Mouse (Mus musculus): Measurements from ENCODE around the gene Tmem50b. TPM values are rescaled to one million over a fixed set of nuclear protein-coding genes. Genes with fewer than 3 reads are reported as not detected.
"Not testable (repeated sequence)": the region's sequence is repeated elsewhere in the genome, so short reads cannot be mapped to it uniquely, and the experiment has no call there.

The Tmem50b gene
- 39.8 and 41.6 TPM in 2 replicates for polyA plus RNA-seq (2014; fragmentation: Nextera tagmentation; extraction: Ambion mirVana)

GRCm38 (mm10) chr16:91597672-91598010 is at the start of gene Tmem50b:
Tmem50b (minus strand) TSS chr16:91597800.
- peak within 1 kb of the TSS; percentile 74 for H3K9ac ChIP-seq (replicated peaks; ENCODE audit: low read length)
- H3K4me1 ChIP-seq (ENCODE audit: control insufficient read depth, insufficient read depth, low read length): peaks cover 4% of the 10 kb centered on the region; the same call in 1 of the 2 replicates
- 0 out of 2 replicates have a peak within 1 kb of the TSS, but pooled peaks have one; percentile 28 for H3K27ac ChIP-seq (replicated peaks; ENCODE audit: low read depth, low read length)

GRCm38 (mm10) chr16:91646681-91647419 is 49.2 kb upstream of the Tmem50b start, which contains the start of gene Gart:
Gart (minus strand) TSS chr16:91646952.
- Histone ChIP-seq H3K9ac (replicated peaks; ENCODE audit: low read length) (peak within 1 kb of the TSS; percentile 85), H3K4me3 (ENCODE audit: low read depth, low read length) (peak within 1 kb of the TSS; percentile 85), H3K4me2 (ENCODE audit: low read depth, low read length) (peak within 1 kb of the TSS; percentile 87), H3K27ac (replicated peaks; ENCODE audit: low read depth, low read length) (peak within 1 kb of the TSS; percentile 96), H3K27me3 (ENCODE audit: control insufficient read depth, insufficient read depth, low read length) (no peaks in the 10 kb centered on the region), H3K4me1 (ENCODE audit: control insufficient read depth, insufficient read depth, low read length) (no peaks in the 10 kb centered on the region), H3K36me3 (replicated peaks; ENCODE audit: control insufficient read depth, insufficient read depth, low read depth, low read length) (no peaks in the 10 kb centered on the region; the same call in 1 of the 2 replicates), H3K9me3 (replicated peaks; ENCODE audit: control insufficient read depth, low read length) (no peaks in the 10 kb centered on the region)
- peak; percentile 94 for DNase-seq (ENCODE audit: low spot score)
- peak; percentile 91 for ATAC-seq (replicated peaks; ENCODE audit: insufficient number of reproducible peaks, low FRiP score, low TSS enrichment, low read depth)
- WGBS: under 1% methylated on average over 59 of the region's 59 CpGs

More at GRCm38 (mm10) chr16:91597672-91598010, at the start of gene Tmem50b:
- Histone ChIP-seq H3K27me3 (ENCODE audit: control insufficient read depth, insufficient read depth, low read length) (no peaks in the 10 kb centered on the region), H3K4me3 (ENCODE audit: low read depth, low read length) (peak within 1 kb of the TSS; percentile 73), H3K36me3 (replicated peaks; ENCODE audit: control insufficient read depth, insufficient read depth, low read depth, low read length) (no peaks in the 10 kb centered on the region), H3K9me3 (replicated peaks; ENCODE audit: control insufficient read depth, low read length) (no peaks in the 10 kb centered on the region), H3K4me2 (ENCODE audit: low read depth, low read length) (peak within 1 kb of the TSS; percentile 92)
- ATAC-seq (replicated peaks; ENCODE audit: insufficient number of reproducible peaks, low FRiP score, low TSS enrichment, low read depth) (peak; percentile 99), DNase-seq (ENCODE audit: low spot score) (peak; percentile 98)
- under 1% methylated on average over 34 of the region's 34 CpGs for WGBS

GRCm38 (mm10) chr16:91645995-91646602 is 48.5 kb upstream of the Tmem50b start:
- H3K4me3 ChIP-seq (ENCODE audit: low read depth, low read length): peak overlapping the region; percentile 85
- no peaks in the 10 kb centered on the region for H3K27me3 ChIP-seq (ENCODE audit: control insufficient read depth, insufficient read depth, low read length)
- H3K4me2 ChIP-seq (ENCODE audit: low read depth, low read length): peak overlapping the region; percentile 87
- no peaks in the 10 kb centered on the region for H3K4me1 ChIP-seq (ENCODE audit: control insufficient read depth, insufficient read depth, low read length)
- DNase-seq (ENCODE audit: low spot score) (peak; percentile 51), ATAC-seq (replicated peaks; ENCODE audit: insufficient number of reproducible peaks, low FRiP score, low TSS enrichment, low read depth) (no peak)
- H3K9ac ChIP-seq (replicated peaks; ENCODE audit: low read length): peak overlapping the region; percentile 85
- H3K9me3 ChIP-seq (replicated peaks; ENCODE audit: control insufficient read depth, low read length): no peaks in the 10 kb centered on the region
- WGBS: 1% methylated on average over 11 of the region's 11 CpGs
- no peak overlapping the region for H3K27ac ChIP-seq (replicated peaks; ENCODE audit: low read depth, low read length)
- H3K36me3 ChIP-seq (replicated peaks; ENCODE audit: control insufficient read depth, insufficient read depth, low read depth, low read length): peaks cover 2% of the 10 kb centered on the region; the same call in 1 of the 2 replicates

- not testable (repeated sequence) for DNase-seq (ENCODE audit: low spot score); H3K27me3 ChIP-seq (ENCODE audit: control insufficient read depth, insufficient read depth, low read length); H3K4me2 ChIP-seq (ENCODE audit: low read depth, low read length); H3K27ac ChIP-seq (replicated peaks; ENCODE audit: low read depth, low read length); H3K4me1 ChIP-seq (ENCODE audit: control insufficient read depth, insufficient read depth, low read length); H3K36me3 ChIP-seq (replicated peaks; ENCODE audit: control insufficient read depth, insufficient read depth, low read depth, low read length); H3K9me3 ChIP-seq (replicated peaks; ENCODE audit: control insufficient read depth, low read length); H3K9ac ChIP-seq (replicated peaks; ENCODE audit: low read length); ATAC-seq (replicated peaks; ENCODE audit: insufficient number of reproducible peaks, low FRiP score, low TSS enrichment, low read depth); H3K4me3 ChIP-seq (ENCODE audit: low read depth, low read length)
- WGBS: no CpG with 5 or more reads among the region's 2 CpGs
Measured at GRCm38 (mm10) chr16:91645420-91645819, 47.8 kb upstream of the Tmem50b start.

GRCm38 (mm10) chr16:91644901-91645300 is 47.3 kb upstream of the Tmem50b start:
- Histone ChIP-seq H3K9me3 (replicated peaks; ENCODE audit: control insufficient read depth, low read length) (no peaks in the 10 kb centered on the region), H3K9ac (replicated peaks; ENCODE audit: low read length) (no peak overlapping the region), H3K4me2 (ENCODE audit: low read depth, low read length) (no peak overlapping the region), H3K4me1 (ENCODE audit: control insufficient read depth, insufficient read depth, low read length) (no peaks in the 10 kb centered on the region), H3K36me3 (replicated peaks; ENCODE audit: control insufficient read depth, insufficient read depth, low read depth, low read length) (peaks cover 4% of the 10 kb centered on the region; the same call in 1 of the 2 replicates), H3K27me3 (ENCODE audit: control insufficient read depth, insufficient read depth, low read length) (no peaks in the 10 kb centered on the region), H3K4me3 (ENCODE audit: low read depth, low read length) (no peak overlapping the region), H3K27ac (replicated peaks; ENCODE audit: low read depth, low read length) (no peak overlapping the region)
- DNase-seq (ENCODE audit: low spot score): no peak
- 89% methylated on average over 2 of the region's 2 CpGs for WGBS
- no peak for ATAC-seq (replicated peaks; ENCODE audit: insufficient number of reproducible peaks, low FRiP score, low TSS enrichment, low read depth)

GRCm38 (mm10) chr16:91640171-91640570 is 42.6 kb upstream of the Tmem50b start:
- H3K9me3 ChIP-seq (replicated peaks; ENCODE audit: control insufficient read depth, low read length): no peaks in the 10 kb centered on the region
- H3K27ac ChIP-seq (replicated peaks; ENCODE audit: low read depth, low read length): no peak overlapping the region
- no peaks in the 10 kb centered on the region for H3K4me1 ChIP-seq (ENCODE audit: control insufficient read depth, insufficient read depth, low read length)
- H3K27me3 ChIP-seq (ENCODE audit: control insufficient read depth, insufficient read depth, low read length): no peaks in the 10 kb centered on the region
- H3K9ac ChIP-seq (replicated peaks; ENCODE audit: low read length): no peak overlapping the region
- H3K4me3 ChIP-seq (ENCODE audit: low read depth, low read length): no peak overlapping the region
- H3K4me2 ChIP-seq (ENCODE audit: low read depth, low read length): no peak overlapping the region
- WGBS: 93% methylated on average over 8 of the region's 8 CpGs
- no peak for ATAC-seq (replicated peaks; ENCODE audit: insufficient number of reproducible peaks, low FRiP score, low TSS enrichment, low read depth)
- DNase-seq (ENCODE audit: low spot score): no peak
- H3K36me3 ChIP-seq (replicated peaks; ENCODE audit: control insufficient read depth, insufficient read depth, low read depth, low read length): peaks cover 12% of the 10 kb centered on the region

GRCm38 (mm10) chr16:91639636-91640035 is 42.0 kb upstream of the Tmem50b start:
- 94% methylated on average over 2 of the region's 2 CpGs for whole genome bisulfite sequencing
- peaks cover 12% of the 10 kb centered on the region for H3K36me3 ChIP-seq (replicated peaks; ENCODE audit: control insufficient read depth, insufficient read depth, low read depth, low read length)
- no peak overlapping the region for H3K4me3 ChIP-seq (ENCODE audit: low read depth, low read length)
- H3K9ac ChIP-seq (replicated peaks; ENCODE audit: low read length): no peak overlapping the region
- H3K27ac ChIP-seq (replicated peaks; ENCODE audit: low read depth, low read length): no peak overlapping the region
- no peaks in the 10 kb centered on the region for H3K9me3 ChIP-seq (replicated peaks; ENCODE audit: control insufficient read depth, low read length)
- no peak for DNase-seq (ENCODE audit: low spot score)
- H3K4me1 ChIP-seq (ENCODE audit: control insufficient read depth, insufficient read depth, low read length): no peaks in the 10 kb centered on the region
- H3K4me2 ChIP-seq (ENCODE audit: low read depth, low read length): no peak overlapping the region
- no peaks in the 10 kb centered on the region for H3K27me3 ChIP-seq (ENCODE audit: control insufficient read depth, insufficient read depth, low read length)
- no peak for ATAC-seq (replicated peaks; ENCODE audit: insufficient number of reproducible peaks, low FRiP score, low TSS enrichment, low read depth)

GRCm38 (mm10) chr16:91639161-91639560 is 41.6 kb upstream of the Tmem50b start:
- no peak for ATAC-seq (replicated peaks; ENCODE audit: insufficient number of reproducible peaks, low FRiP score, low TSS enrichment, low read depth)
- no peak overlapping the region for H3K9ac ChIP-seq (replicated peaks; ENCODE audit: low read length)
- no peaks in the 10 kb centered on the region for H3K4me1 ChIP-seq (ENCODE audit: control insufficient read depth, insufficient read depth, low read length)
- no peaks in the 10 kb centered on the region for H3K9me3 ChIP-seq (replicated peaks; ENCODE audit: control insufficient read depth, low read length)
- H3K27ac ChIP-seq (replicated peaks; ENCODE audit: low read depth, low read length): no peak overlapping the region
- WGBS: 93% methylated on average over 5 of the region's 5 CpGs
- no peak overlapping the region for H3K4me3 ChIP-seq (ENCODE audit: low read depth, low read length)
- H3K27me3 ChIP-seq (ENCODE audit: control insufficient read depth, insufficient read depth, low read length): no peaks in the 10 kb centered on the region
- H3K4me2 ChIP-seq (ENCODE audit: low read depth, low read length): no peak overlapping the region
- H3K36me3 ChIP-seq (replicated peaks; ENCODE audit: control insufficient read depth, insufficient read depth, low read depth, low read length): peaks cover 12% of the 10 kb centered on the region
- no peak for DNase-seq (ENCODE audit: low spot score)

Data from embryonic facial prominence, embryonic 11.5 days (tissue).